Mouse (Mus musculus): ENCODE measurements around the gene Carmil3. TPM values are rescaled to one million over a fixed set of nuclear protein-coding genes. Genes with fewer than 3 reads are reported as not detected.

The Carmil3 gene
- polyA plus RNA-seq, 2 experiments = 0.32 to 2.6 TPM

- H3K27me3 ChIP-seq (ENCODE audit: control insufficient read depth, insufficient read depth, low read length) = peaks cover 13% of the 10 kb centered on the region
- H3K36me3 ChIP-seq (replicated peaks; ENCODE audit: control insufficient read depth, insufficient read depth, low read depth) = no peaks in the 10 kb centered on the region
- DNase-seq (ENCODE audit: low read depth in 3 of 3, low spot score in 3 of 3) = peak in 2 of 3 experiments; percentile 36 to 50
- no peaks in the 10 kb centered on the region for H3K4me1 ChIP-seq (replicated peaks; ENCODE audit: control insufficient read depth in 2 of 2, insufficient read depth in 2 of 2, low read length in 1 of 2)
- H3K9me3 ChIP-seq (ENCODE audit: control insufficient read depth, low read length) = no peaks in the 10 kb centered on the region
- no peak for ATAC-seq (ENCODE audit: insufficient read depth)
- TF ChIP-seq CTCF (IDR thresholded peaks at IDR 0.05; ENCODE audit: low read depth) (peak; percentile 70), EP300 (IDR thresholded peaks at IDR 0.05; ENCODE audit: low read depth) (no peak)
- no peak overlapping the region for H3K4me2 ChIP-seq (ENCODE audit: low read depth)
- no peak overlapping the region for H3K9ac ChIP-seq (replicated peaks)
- no peak overlapping the region for H3K4me3 ChIP-seq (ENCODE audit: insufficient read depth in 1 of 2, low read depth in 2 of 2, low read length in 2 of 2)
- 10% methylated on average over 3 of the region's 3 CpGs for WGBS (ENCODE audit: insufficient replicate concordance)
- no peak overlapping the region for H3K27ac ChIP-seq
Measured at GRCm38 (mm10) chr14:55527940-55528339, 37.5 kb downstream of the Carmil3 start.

GRCm38 (mm10) chr14:55536116-55536745, 45.8 kb downstream of the Carmil3 start:
- no peak overlapping the region for H3K27ac ChIP-seq
- H3K4me2 ChIP-seq (ENCODE audit: low read depth) = no peak overlapping the region
- ATAC-seq (ENCODE audit: insufficient read depth) = no peak
- peaks cover 17 to 22% of the 10 kb centered on the region in 2 experiments for H3K4me1 ChIP-seq (replicated peaks; ENCODE audit: control insufficient read depth in 2 of 2, insufficient read depth in 2 of 2, low read length in 1 of 2)
- no peak overlapping the region for H3K9ac ChIP-seq (replicated peaks)
- TF ChIP-seq EP300 (IDR thresholded peaks at IDR 0.05; ENCODE audit: low read depth) (no peak), CTCF (IDR thresholded peaks at IDR 0.05; ENCODE audit: low read depth) (peak; percentile 97)
- DNase-seq (ENCODE audit: low read depth in 3 of 3, low spot score in 3 of 3) = no peak
- 48% methylated on average over 6 of the region's 6 CpGs for WGBS (ENCODE audit: insufficient replicate concordance)
- H3K27me3 ChIP-seq (ENCODE audit: control insufficient read depth, insufficient read depth, low read length) = no peaks in the 10 kb centered on the region
- no peaks in the 10 kb centered on the region for H3K9me3 ChIP-seq (ENCODE audit: control insufficient read depth, low read length)
- H3K36me3 ChIP-seq (replicated peaks; ENCODE audit: control insufficient read depth, insufficient read depth, low read depth) = no peaks in the 10 kb centered on the region
- no peak overlapping the region for H3K4me3 ChIP-seq (ENCODE audit: insufficient read depth in 1 of 2, low read depth in 2 of 2, low read length in 2 of 2)

- H3K4me3 ChIP-seq (ENCODE audit: insufficient read depth in 1 of 2, low read depth in 2 of 2, low read length in 2 of 2) = peak within 1 kb of the TSS; percentile 66 to 79
- under 1% methylated on average over 32 of the region's 32 CpGs for WGBS (ENCODE audit: insufficient replicate concordance)
- H3K27me3 ChIP-seq (ENCODE audit: control insufficient read depth, insufficient read depth, low read length) = no peaks in the 10 kb centered on the region
- peak within 1 kb of the TSS; percentile 73 for H3K4me2 ChIP-seq (ENCODE audit: low read depth)
- peaks cover 20 to 30% of the 10 kb centered on the region in 2 experiments for H3K4me1 ChIP-seq (replicated peaks; ENCODE audit: control insufficient read depth in 2 of 2, insufficient read depth in 2 of 2, low read length in 1 of 2)
- ATAC-seq (ENCODE audit: insufficient read depth) = peak; percentile 96
- peaks cover 13% of the 10 kb centered on the region for H3K36me3 ChIP-seq (replicated peaks; ENCODE audit: control insufficient read depth, insufficient read depth, low read depth)
- peak within 1 kb of the TSS; percentile 88 for H3K9ac ChIP-seq (replicated peaks)
- peak within 1 kb of the TSS; percentile 86 for H3K27ac ChIP-seq
- H3K9me3 ChIP-seq (ENCODE audit: control insufficient read depth, low read length) = no peaks in the 10 kb centered on the region
- no peak; the same call in 1 of the 2 replicates for TF ChIP-seq EP300 (IDR thresholded peaks at IDR 0.05; ENCODE audit: low read depth)
- TF ChIP-seq CTCF (IDR thresholded peaks at IDR 0.05; ENCODE audit: low read depth) = no peak
- DNase-seq (ENCODE audit: low read depth in 3 of 3, low spot score in 3 of 3) = peak; percentile 92 to 94 (median 93)
Measured at GRCm38 (mm10) chr14:55540067-55540786, 49.8 kb downstream of the Carmil3 start, which contains the start of gene Pck2. Gene Pck2, plus strand, starts transcription at chr14:55540266.

DNA sequence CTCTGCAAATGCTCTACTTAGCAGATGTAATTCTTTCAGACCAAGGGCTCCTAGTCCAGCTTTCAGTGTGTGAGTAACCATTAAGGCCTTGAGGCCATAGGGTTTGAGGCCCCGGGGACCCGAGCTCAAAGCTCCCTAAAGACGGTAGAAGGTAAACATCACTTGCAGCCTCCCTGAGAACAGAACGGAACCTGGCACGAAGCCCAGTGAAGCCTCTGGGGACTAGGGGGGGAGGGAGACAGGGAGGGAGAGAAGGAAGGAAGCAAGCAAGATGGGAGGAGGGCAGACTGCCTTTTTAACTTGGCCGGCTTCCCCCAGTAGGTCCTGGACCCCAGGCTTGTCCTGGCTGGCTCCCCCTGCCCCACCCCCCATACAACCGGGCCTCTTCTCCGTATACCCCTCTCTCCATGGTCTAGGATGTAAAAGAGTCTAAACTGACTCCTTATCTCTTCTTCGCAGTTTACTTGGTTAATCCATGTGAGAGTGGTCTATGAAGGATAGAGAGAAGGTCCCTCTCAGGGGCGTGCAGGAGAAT, 50.4 kb downstream of the Carmil3 start:
- ATAC-seq (ENCODE audit: insufficient read depth) = peak; percentile 35

GRCm38 (mm10) chr14:55542268-55542667, 51.8 kb downstream of the Carmil3 start:
- Histone ChIP-seq H3K9me3 (ENCODE audit: control insufficient read depth, low read length) (no peaks in the 10 kb centered on the region), H3K36me3 (replicated peaks; ENCODE audit: control insufficient read depth, insufficient read depth, low read depth) (peaks cover 16% of the 10 kb centered on the region), H3K27me3 (ENCODE audit: control insufficient read depth, insufficient read depth, low read length) (no peaks in the 10 kb centered on the region), H3K4me2 (ENCODE audit: low read depth) (peak overlapping the region; percentile 73), H3K4me3 (ENCODE audit: insufficient read depth in 1 of 2, low read depth in 2 of 2, low read length in 2 of 2) (0 out of 4 replicates have a peak overlapping the region, but pooled peaks of 1 of the 2 experiments have one; percentile 12), H3K4me1 (replicated peaks; ENCODE audit: control insufficient read depth in 2 of 2, insufficient read depth in 2 of 2, low read length in 1 of 2) (peaks cover 16 to 26% of the 10 kb centered on the region in 2 experiments), H3K9ac (replicated peaks) (no peak overlapping the region), H3K27ac (no peak overlapping the region)
- DNase-seq (ENCODE audit: low read depth in 3 of 3, low spot score in 3 of 3) = no peak
- TF ChIP-seq EP300 (IDR thresholded peaks at IDR 0.05; ENCODE audit: low read depth) (0 out of 2 replicates have a peak, but pooled peaks have one; percentile 28), CTCF (IDR thresholded peaks at IDR 0.05; ENCODE audit: low read depth) (peak; percentile 36; the same call in 1 of the 2 replicates)
- ATAC-seq (ENCODE audit: insufficient read depth) = no peak
- WGBS (ENCODE audit: insufficient replicate concordance) = 71% methylated on average over 12 of the region's 12 CpGs

More for the DNA sequence above, 50.4 kb downstream of the Carmil3 start:
- Histone ChIP-seq H3K4me3 (ENCODE audit: insufficient read depth in 1 of 2, low read depth in 2 of 2, low read length in 2 of 2) (peak overlapping the region; percentile 66 to 79), H3K4me2 (ENCODE audit: low read depth) (peak overlapping the region; percentile 73), H3K36me3 (replicated peaks; ENCODE audit: control insufficient read depth, insufficient read depth, low read depth) (peaks cover 16% of the 10 kb centered on the region), H3K9me3 (ENCODE audit: control insufficient read depth, low read length) (no peaks in the 10 kb centered on the region), H3K4me1 (replicated peaks; ENCODE audit: control insufficient read depth in 2 of 2, insufficient read depth in 2 of 2, low read length in 1 of 2) (peaks cover 20 to 30% of the 10 kb centered on the region in 2 experiments), H3K27me3 (ENCODE audit: control insufficient read depth, insufficient read depth, low read length) (no peaks in the 10 kb centered on the region), H3K9ac (replicated peaks) (peak overlapping the region; percentile 88), H3K27ac (peak overlapping the region; percentile 86)
- DNase-seq (ENCODE audit: low read depth in 3 of 3, low spot score in 3 of 3) = peak in 1 of 3 experiments; percentile 49
- WGBS (ENCODE audit: insufficient replicate concordance) = 1% methylated on average over 10 of the region's 10 CpGs
- no peak; the same call in 1 of the 2 replicates for TF ChIP-seq EP300 (IDR thresholded peaks at IDR 0.05; ENCODE audit: low read depth)
- no peak for TF ChIP-seq CTCF (IDR thresholded peaks at IDR 0.05; ENCODE audit: low read depth)
